Mouse (Mus musculus) liver, postnatal 0 days (tissue): ENCODE data around the gene Pwwp2b.

ENCODE experiments used
- CTCF ChIP-seq: sonication (generic); IDR thresholded peaks from 2 replicates; pipeline ENCODE4 v1.5.1; 2016; ENCODE audit warnings: antibody characterized with exemption, low read depth
- EP300 ChIP-seq: IDR thresholded peaks from 2 replicates; pipeline ENCODE4 v1.6.1; 2016; ENCODE audit warnings: antibody characterized with exemption, low read depth, mild to moderate bottlenecking

GRCm38 (mm10) chr7:139288540-139288939 is 40.3 kb downstream of the Pwwp2b start:
- no peak for TF ChIP-seq EP300
- no peak for TF ChIP-seq CTCF
